Mouse (Mus musculus) MEL (cell line): ENCODE data around the gene Syt16. TPM values are rescaled to one million over a fixed set of nuclear protein-coding genes. Genes with fewer than 3 reads are reported as not detected.

ENCODE experiments used
- DNase-seq: peaks from one replicate; pipeline ENCODE4 v3.0.0; 2011; ENCODE audit warnings: low read depth, low spot score
- H3K27ac ChIP-seq: 2 replicates; pipeline ENCODE4 v1.5.1; 2012; ENCODE audit warnings: low read depth, mild to moderate bottlenecking, control low read depth, low read length, moderate library complexity; ENCODE audit not compliant: control insufficient read depth
- H3K27me3 ChIP-seq, 2 experiments: fragments of 150-350 bp in 1 of 2; sonication (generic) in 1 of 2; 2 replicates each; pipeline ENCODE4 v1.6.1; 2012; ENCODE audit warnings: low read length in 2 of 2, mild to moderate bottlenecking in 2 of 2, improper control_type of control experiment in 1 of 2, moderate library complexity in 1 of 2; ENCODE audit not compliant: insufficient read depth in 2 of 2, control insufficient read depth in 1 of 2
- H3K36me3 ChIP-seq, 2 experiments: 2 replicates each; pipeline ENCODE4 v1.6.1; 2012 to 2014; ENCODE audit warnings: low read length in 2 of 2, improper control_type of control experiment in 1 of 2, inconsistent platforms in 1 of 2, mild to moderate bottlenecking in 1 of 2; ENCODE audit not compliant: insufficient read depth in 2 of 2, control insufficient read depth in 1 of 2
- H3K4me1 ChIP-seq, 2 experiments: fragments of 150-350 bp in 1 of 2; sonication (generic) in 1 of 2; 2 replicates each; pipeline ENCODE4 v1.6.1; 2012; ENCODE audit warnings: low read length in 2 of 2, improper control_type of control experiment in 1 of 2, mild to moderate bottlenecking in 1 of 2; ENCODE audit not compliant: insufficient read depth in 2 of 2, control insufficient read depth in 1 of 2
- H3K4me3 ChIP-seq, 2 experiments: fragments of 150-350 bp in 1 of 2; sonication (generic) in 1 of 2; 2 replicates each; pipeline ENCODE4 v1.5.1; 2012; ENCODE audit warnings: low read depth in 2 of 2, low read length in 2 of 2, mild to moderate bottlenecking in 2 of 2, moderate library complexity in 2 of 2, control low read depth in 1 of 2, improper control_type of control experiment in 1 of 2; ENCODE audit not compliant: control insufficient read depth in 1 of 2, insufficient read depth in 1 of 2
- H3K79me2 ChIP-seq: 2 replicates; pipeline ENCODE4 v1.6.1; 2012; ENCODE audit warnings: mild to moderate bottlenecking, low read length, moderate library complexity; ENCODE audit not compliant: control insufficient read depth, poor library complexity, insufficient read depth
- H3K9ac ChIP-seq: 2 replicates; pipeline ENCODE4 v1.6.1; 2012; ENCODE audit warnings: low read depth, mild to moderate bottlenecking, control low read depth, low read length, moderate library complexity; ENCODE audit not compliant: control insufficient read depth, poor library complexity, severe bottlenecking
- H3K9me3 ChIP-seq: fragments of 150-350 bp; sonication (generic); replicated peaks from 2 replicates; pipeline ENCODE4 v1.6.1; 2012; ENCODE audit warnings: mild to moderate bottlenecking, low read length, improper control_type of control experiment, moderate library complexity; ENCODE audit not compliant: insufficient read depth
- CHD1 ChIP-seq: IDR thresholded peaks from 2 replicates; pipeline ENCODE4 v1.6.1; 2012; ENCODE audit warnings: low read depth, mild to moderate bottlenecking, inconsistent platforms, low read length, improper control_type of control experiment
- CTCF ChIP-seq, 3 experiments: IDR thresholded peaks in 2 of 3; conservative IDR thresholded peaks in 1 of 3; 2 replicates each; pipeline ENCODE4 v1.5.1; 2011 to 2012; ENCODE audit warnings: low read length in 3 of 3, low read depth in 2 of 3, mild to moderate bottlenecking in 2 of 3, improper control_type of control experiment in 1 of 3, inconsistent platforms in 1 of 3, mixed read lengths in 1 of 3, moderate library complexity in 1 of 3; ENCODE audit not compliant: control insufficient read depth in 1 of 3, insufficient read depth in 1 of 3, poor library complexity in 1 of 3, severe bottlenecking in 1 of 3
- HCFC1 ChIP-seq: IDR thresholded peaks from 2 replicates; pipeline ENCODE4 v1.6.1; 2012; ENCODE audit warnings: low read depth, mild to moderate bottlenecking, inconsistent platforms, low read length, improper control_type of control experiment, moderate library complexity
- KAT2A ChIP-seq: conservative IDR thresholded peaks from 2 replicates; pipeline ENCODE4 v1.6.1; 2012; ENCODE audit warnings: low read depth, low read length, improper control_type of control experiment, inconsistent platforms
- MAX ChIP-seq: IDR thresholded peaks from 2 replicates; pipeline ENCODE4 v1.6.1; 2011; ENCODE audit warnings: low read length, improper control_type of control experiment
- MEF2A ChIP-seq: IDR thresholded peaks from 2 replicates; pipeline ENCODE4 v1.6.1; 2014; ENCODE audit warnings: low read depth, mild to moderate bottlenecking, inconsistent platforms, low read length, improper control_type of control experiment; ENCODE audit not compliant: poor library complexity, insufficient replicate concordance, severe bottlenecking; ENCODE audit errors: extremely low read depth
- NRF1 ChIP-seq: IDR thresholded peaks from 2 replicates; pipeline ENCODE4 v1.6.1; 2014; ENCODE audit warnings: low read depth, mild to moderate bottlenecking, inconsistent platforms, low read length, improper control_type of control experiment, moderate library complexity; ENCODE audit not compliant: poor library complexity, insufficient read depth, severe bottlenecking
- RAD21 ChIP-seq: IDR thresholded peaks from 2 replicates; pipeline ENCODE4 v1.6.1; 2011; ENCODE audit warnings: mild to moderate bottlenecking, low read depth, low read length, improper control_type of control experiment
- RCOR1 ChIP-seq: IDR thresholded peaks from 2 replicates; pipeline ENCODE4 v1.6.1; 2012; ENCODE audit warnings: low read depth, mild to moderate bottlenecking, inconsistent platforms, low read length, improper control_type of control experiment
- SMC3 ChIP-seq: IDR thresholded peaks from 2 replicates; pipeline ENCODE4 v1.6.1; 2011; ENCODE audit warnings: low read depth, low read length, improper control_type of control experiment
- UBTF ChIP-seq: IDR thresholded peaks from 2 replicates; pipeline ENCODE4 v1.6.1; 2012; ENCODE audit warnings: low read depth, mild to moderate bottlenecking, inconsistent platforms, low read length, improper control_type of control experiment, moderate library complexity, borderline replicate concordance; ENCODE audit not compliant: insufficient read depth
- USF1 ChIP-seq: IDR thresholded peaks from 2 replicates; pipeline ENCODE4 v1.6.1; 2014; ENCODE audit warnings: low read depth, mild to moderate bottlenecking, inconsistent platforms, low read length, improper control_type of control experiment, moderate library complexity
- USF2 ChIP-seq, 2 experiments: IDR thresholded peaks; 2 replicates each; pipeline ENCODE4 v1.6.1; 2011 to 2012; ENCODE audit warnings: improper control_type of control experiment in 2 of 2, low read length in 2 of 2, borderline replicate concordance in 1 of 2, inconsistent platforms in 1 of 2, low read depth in 1 of 2, mild to moderate bottlenecking in 1 of 2; ENCODE audit not compliant: insufficient read depth in 1 of 2
- ZC3H11A ChIP-seq: IDR thresholded peaks from 2 replicates; pipeline ENCODE4 v1.6.1; 2012; ENCODE audit warnings: low read depth, mild to moderate bottlenecking, inconsistent platforms, low read length, improper control_type of control experiment
- ZKSCAN1 ChIP-seq: IDR thresholded peaks from 2 replicates; pipeline ENCODE4 v1.6.1; 2012; ENCODE audit warnings: low read depth, mild to moderate bottlenecking, inconsistent platforms, low read length, improper control_type of control experiment, moderate library complexity
- ZNF384 ChIP-seq: IDR thresholded peaks from 2 replicates; pipeline ENCODE4 v1.6.1; 2012; ENCODE audit warnings: low read depth, mild to moderate bottlenecking, inconsistent platforms, low read length, improper control_type of control experiment
- polyA plus RNA-seq, 2 experiments: library from polyadenylated mRNA; stranded (reverse) in 1 of 2; unstranded in 1 of 2; fragments of >175 nt in 1 of 2; fragments of >200 nt in 1 of 2; gene quantifications; 2 replicates each; pipeline versions ENCODE4 v1.2.1 to v1.2.4; 2012; ENCODE audit warnings: low replicate concordance in 2 of 2, low read depth in 1 of 2; ENCODE audit not compliant: insufficient read length in 2 of 2, insufficient read depth in 1 of 2, missing spikeins in 1 of 2
- total RNA-seq: library from RNA; depleted of rRNA; stranded (reverse); fragments of 300-350 nt; gene quantifications from 2 replicates; pipeline ENCODE4 v1.2.3, GENCODE M21; 2012

Gene Syt16
- total and polyA plus RNA-seq, 3 experiments, result 0.07 TPM; not detected in 2

GRCm38 (mm10) chr12:74202431-74203042, 205.1 kb downstream of the Syt16 start:
- no peaks in the 10 kb centered on the region for H3K4me1 ChIP-seq
- H3K36me3 ChIP-seq, result no peaks in the 10 kb centered on the region
- H3K4me3 ChIP-seq, result no peak overlapping the region
- H3K27ac ChIP-seq, result no peak overlapping the region
- no peak for TF ChIP-seq ZKSCAN1
- TF ChIP-seq RAD21, result no peak
- no peak for TF ChIP-seq CTCF (IDR thresholded peaks at IDR 0.05 in 2 of 3, conservative IDR thresholded peaks at IDR 0.05 in 1 of 3; ENCODE audit: control insufficient read depth in 1 of 3, insufficient read depth in 1 of 3, low read depth in 2 of 3, low read length in 3 of 3, poor library complexity in 1 of 3, severe bottlenecking in 1 of 3)
- TF ChIP-seq ZNF384, result no peak
- TF ChIP-seq RCOR1, result no peak
- no peak for TF ChIP-seq ZC3H11A
- no peak for TF ChIP-seq CHD1
- TF ChIP-seq HCFC1, result no peak
- TF ChIP-seq SMC3, result no peak
- TF ChIP-seq USF1, result no peak
- TF ChIP-seq MEF2A, result no peak
- no peak for TF ChIP-seq MAX
- TF ChIP-seq NRF1, result no peak
- no peak for TF ChIP-seq UBTF
- H3K9me3 ChIP-seq, result no peaks in the 10 kb centered on the region
- no peaks in the 10 kb centered on the region for H3K27me3 ChIP-seq
- DNase-seq, result no peak
- no peaks in the 10 kb centered on the region for H3K79me2 ChIP-seq
- no peak overlapping the region for H3K9ac ChIP-seq

DNA sequence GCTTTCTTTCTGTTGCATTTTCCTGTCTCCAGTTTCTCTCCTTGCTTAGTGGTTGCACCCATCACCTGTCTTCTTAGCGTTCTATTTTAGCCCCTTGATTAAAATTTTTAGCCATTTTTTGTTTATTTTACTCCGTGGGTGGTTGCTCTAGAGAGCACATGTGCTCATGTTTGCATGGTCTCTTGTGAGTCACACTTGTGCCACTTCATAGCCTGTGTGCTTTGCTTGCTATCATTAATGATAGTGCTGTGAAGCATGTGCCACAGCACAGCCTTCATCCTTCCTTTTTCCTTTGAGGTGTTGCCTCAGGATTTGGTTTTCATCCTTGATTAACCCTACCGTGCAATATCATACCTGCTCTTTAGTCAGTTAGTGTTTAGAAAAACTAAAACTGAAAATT, 214.7 kb downstream of the Syt16 start:
- no peak for DNase-seq
- no peak for TF ChIP-seq HCFC1
- TF ChIP-seq KAT2A, result no peak
- TF ChIP-seq USF2 (IDR thresholded peaks at IDR 0.05; ENCODE audit: borderline replicate concordance in 1 of 2, insufficient read depth in 1 of 2, low read depth in 1 of 2, low read length in 2 of 2), result no peak
- TF ChIP-seq RCOR1, result no peak
- TF ChIP-seq CHD1, result no peak
- H3K79me2 ChIP-seq, result no peaks in the 10 kb centered on the region
- H3K27me3 ChIP-seq, result no peaks in the 10 kb centered on the region
- no peak overlapping the region for H3K9ac ChIP-seq
- no peaks in the 10 kb centered on the region for H3K36me3 ChIP-seq
- H3K4me1 ChIP-seq, result no peaks in the 10 kb centered on the region
- H3K4me3 ChIP-seq, result no peak overlapping the region
- H3K27ac ChIP-seq, result no peak overlapping the region
- no peaks in the 10 kb centered on the region for H3K9me3 ChIP-seq
